Mouse (Mus musculus) neutrophil, adult 83 days (primary cell): ENCODE measurements around the gene Exd1. TPM values are rescaled to one million over a fixed set of nuclear protein-coding genes. Genes with fewer than 3 reads are reported as not detected.

Experiments used
- total RNA-seq, 2 experiments: library from RNA; stranded (reverse); gene quantifications; one replicate each; pipeline ENCODE4 v1.2.4; 2023

Gene Exd1
- under 1 TPM; 0.26 to 0.33 TPM for total RNA-seq

DNA sequence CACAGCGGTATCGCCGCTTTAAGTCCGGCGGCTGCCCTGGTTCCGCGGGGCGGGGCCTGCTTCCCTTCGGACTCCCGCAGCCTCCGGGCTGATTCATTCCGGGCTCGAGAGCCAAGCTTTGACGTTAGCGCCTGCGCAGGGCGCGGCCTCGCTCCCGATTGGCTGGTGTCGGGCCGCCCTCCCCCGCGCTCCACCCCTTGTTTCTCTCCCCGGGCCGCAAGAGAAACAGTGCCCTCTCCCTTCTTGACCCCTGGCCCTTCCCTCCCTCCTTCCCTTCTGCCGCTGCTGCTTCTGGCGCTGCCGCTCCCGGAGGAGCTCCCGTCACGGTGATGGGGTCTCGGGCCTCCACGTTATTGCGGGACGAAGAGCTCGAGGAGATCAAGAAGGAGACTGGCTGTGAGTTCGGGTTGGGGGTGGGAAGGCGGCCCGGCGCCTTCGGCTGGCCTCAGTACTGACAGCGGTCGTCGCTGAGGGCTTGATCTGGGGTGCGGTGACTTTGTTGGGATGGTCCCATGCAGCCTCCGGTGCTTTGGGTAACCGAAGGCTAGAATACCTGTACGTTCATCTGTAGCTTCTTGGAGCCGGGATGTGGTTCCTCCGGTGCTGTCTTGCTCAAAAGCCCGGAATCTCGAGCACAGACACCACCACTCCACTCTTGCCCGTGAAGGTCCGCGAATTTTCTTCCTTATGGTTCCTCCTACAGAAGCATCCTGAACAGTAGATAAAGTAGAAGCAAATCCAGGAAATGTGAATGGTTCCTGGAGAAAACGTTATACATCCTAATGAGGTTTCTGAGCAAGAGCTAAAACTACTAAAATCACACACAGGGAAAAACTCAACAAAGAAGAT lies at the start of gene Exd1, which contains the start of gene Chp1:
Exd1 (minus strand) TSS at position 106 of the 849 bp plus-strand sequence.
Chp1 (plus strand) TSS at position 176 of the 849 bp plus-strand sequence.

GRCm38 (mm10) chr2:119477571-119478396 lies 69.6 kb downstream of the Exd1 start, which contains the start of gene Ino80:
TSS of gene Ino80 (minus strand) at chr2:119477687.

Other genes starting within 250 kb of the Exd1 start
- gene Dll4, start 221.8 kb downstream of the Exd1 start, total RNA-seq = under 1 TPM in 1 of 2 experiments, not detected in 1; 0.13 TPM
- gene Chac1, start 196.4 kb downstream of the Exd1 start, total RNA-seq = 1 to 10 TPM; 4.9 to 7.1 TPM
- gene Ino80, start 69.9 kb downstream of the Exd1 start, total RNA-seq = 10 to 100 TPM; 17.6 to 18.3 TPM
- gene Chp1, start 70 bp upstream of the Exd1 start, total RNA-seq = 100 to 1,000 TPM; 152 to 181 TPM
- gene Nusap1, start 70.7 kb upstream of the Exd1 start, total RNA-seq = 10 to 100 TPM; 39.5 to 47.6 TPM
- gene Oip5, start 70.8 kb upstream of the Exd1 start, total RNA-seq = 10 to 100 TPM in 1 of 2 experiments, 1 to 10 TPM in 1; 9.8 to 12.9 TPM
- gene Ndufaf1, start 115.2 kb upstream of the Exd1 start, total RNA-seq = 1 to 10 TPM; 7.0 to 8.1 TPM
- 10 to 100 TPM; 29.0 to 29.8 TPM for gene Rtf1, start 127.4 kb upstream of the Exd1 start, total RNA-seq
- gene Itpka, start 194.7 kb upstream of the Exd1 start, total RNA-seq = not detected
- not detected for gene Ltk, start 212.8 kb upstream of the Exd1 start, total RNA-seq
- 10 to 100 TPM in 1 of 2 experiments, 1 to 10 TPM in 1; 8.4 to 12.4 TPM for gene Rpap1, start 239.9 kb upstream of the Exd1 start, total RNA-seq